Mouse (Mus musculus) ES-E14 (cell line): ENCODE data around the gene Tbl1x.

Experiments used
- HCFC1 ChIP-seq: IDR thresholded peaks from 2 replicates; pipeline ENCODE4 v1.6.1; 2012; ENCODE audit warnings: low read length, inconsistent platforms, borderline replicate concordance; ENCODE audit not compliant: insufficient read depth
- MAFK ChIP-seq: IDR thresholded peaks from 2 replicates; pipeline ENCODE4 v1.6.1; 2014; ENCODE audit warnings: mild to moderate bottlenecking, low read depth, low read length, inconsistent platforms; ENCODE audit not compliant: insufficient read depth
- ZNF384 ChIP-seq: IDR thresholded peaks from 2 replicates; pipeline ENCODE4 v1.6.1; 2012; ENCODE audit warnings: low read depth, low read length, inconsistent platforms

GRCm38 (mm10) chrX:77528401-77528800, 17.6 kb downstream of the Tbl1x start:
- TF ChIP-seq ZNF384: no peak
- no peak for TF ChIP-seq HCFC1
- TF ChIP-seq MAFK: no peak
